Mouse (Mus musculus): Measurements from ENCODE around the gene Pus3.

DNA sequence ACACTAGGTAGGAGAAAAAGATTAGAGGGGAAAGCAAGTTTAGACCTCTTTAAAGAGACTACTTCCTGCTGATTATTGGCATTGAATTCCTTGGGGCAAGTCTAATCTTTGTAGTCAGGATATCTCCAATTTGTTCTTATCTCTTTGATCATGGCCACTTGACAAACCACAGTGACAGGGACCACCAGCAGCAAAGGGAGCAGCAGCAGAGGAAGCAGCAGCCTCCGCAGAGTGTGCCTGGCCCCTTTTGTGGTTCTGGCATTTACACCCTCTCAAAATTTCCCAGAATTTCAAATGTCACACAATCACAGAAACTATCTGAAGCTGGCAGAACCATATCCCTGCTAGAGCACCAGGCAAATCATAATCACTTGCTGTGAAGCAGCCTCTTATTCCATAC, 29.3 kb downstream of the Pus3 start:
- TF ChIP-seq CTCF (IDR thresholded peaks at IDR 0.05; ENCODE audit: low read depth) (no peak), EP300 (optimal IDR thresholded peaks at IDR 0.05) (no peak)
